Mouse (Mus musculus) adrenal gland, postnatal 4 days (tissue): ENCODE results near the gene Adh1. TPM values are rescaled to one million over a fixed set of nuclear protein-coding genes. Genes with fewer than 3 reads are reported as not detected.

Experiments used
- DNase-seq, 2 experiments: peaks; one replicate each; pipeline ENCODE4 v3.0.0; 2021 to 2022; ENCODE audit warnings: low spot score in 2 of 2, mixed read lengths in 2 of 2
- total RNA-seq, 2 experiments: library from RNA; stranded (reverse); gene quantifications; 2 replicates each; pipeline ENCODE4 v1.2.3; 2021

Gene Adh1
- total RNA-seq, 2 experiments from 2014 or later, result 4,514 to 5,007 TPM

DNA sequence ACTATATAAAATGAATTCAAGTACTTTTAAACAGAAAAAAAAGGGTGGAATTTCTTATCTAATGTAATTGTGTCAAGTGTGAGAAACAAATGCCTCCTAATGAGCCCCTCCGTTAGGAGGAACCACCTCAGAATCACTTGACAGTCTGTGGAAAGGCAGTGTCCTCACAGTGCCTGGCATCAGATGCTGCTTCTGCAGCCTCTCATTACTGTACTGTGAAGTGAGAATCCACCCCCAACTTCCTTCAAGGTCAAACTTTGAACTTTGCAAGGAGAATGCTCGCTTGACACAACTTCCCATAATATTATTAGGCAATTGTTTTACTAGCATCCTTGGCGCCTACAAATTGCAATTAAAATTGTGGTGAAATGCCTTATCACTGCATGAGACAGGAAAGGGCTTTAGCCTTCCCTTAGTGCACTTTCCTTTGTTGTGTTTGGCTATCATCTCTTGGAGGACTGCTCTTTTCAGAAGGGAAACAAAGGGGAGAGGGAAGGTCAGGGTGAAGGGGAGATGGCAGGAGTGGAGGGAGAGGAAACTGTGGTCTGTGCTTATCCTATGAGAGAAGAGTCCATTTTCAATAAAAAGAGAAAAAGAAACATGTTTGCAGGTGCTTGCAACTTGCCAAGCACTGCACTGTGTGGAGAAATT lies 75.4 kb downstream of the Adh1 start:
- DNase-seq, result no peak

Other genes with a start within 250 kb of the Adh1 start
- gene 1110002E22Rik, start 195.9 kb upstream of the Adh1 start, total RNA-seq, result 1 to 10 TPM; 1.7 to 2.9 TPM
- under 1 TPM in 1 of 2 experiments, not detected in 1; 0.17 TPM for gene Gm5105, start 193.6 kb upstream of the Adh1 start, total RNA-seq
- gene Trmt10a, start 117.5 kb upstream of the Adh1 start, total RNA-seq, result 10 to 100 TPM in 1 of 2 experiments, 1 to 10 TPM in 1; 6.6 to 12.5 TPM
- gene Mttp, start 116.0 kb upstream of the Adh1 start, total RNA-seq, result 10 to 100 TPM; 11.7 to 21.3 TPM
- gene 4930579F01Rik, start 67.2 kb upstream of the Adh1 start, total RNA-seq, result not detected
- gene Adh7, start 43.2 kb upstream of the Adh1 start, total RNA-seq, result 10 to 100 TPM; 22.2 to 29.2 TPM
- not detected for gene Adh6a, start 52.3 kb downstream of the Adh1 start, total RNA-seq
- gene Adh6b, start 80.8 kb downstream of the Adh1 start, total RNA-seq, result under 1 TPM; 0.48 to 0.73 TPM
- gene Adh4, start 154.5 kb downstream of the Adh1 start, total RNA-seq, result 1 to 10 TPM in 1 of 2 experiments, under 1 TPM in 1; 0.22 to 1.0 TPM
- 100 to 1,000 TPM; 259 to 303 TPM for gene Adh5, start 182.1 kb downstream of the Adh1 start, total RNA-seq
- 10 to 100 TPM; 55.8 to 59.4 TPM for gene Metap1, start 228.5 kb downstream of the Adh1 start, total RNA-seq